Mouse (Mus musculus) megakaryocyte, embryonic 14.5 days (primary cell): ENCODE results near the gene Nfib. TPM values are rescaled to one million over a fixed set of nuclear protein-coding genes. Genes with fewer than 3 reads are reported as not detected.

Source experiments
- H3K27me3 ChIP-seq: replicated peaks from 2 replicates; pipeline ENCODE3; 2012; ENCODE audit warnings: inconsistent platforms
- H3K36me3 ChIP-seq: replicated peaks from 2 replicates; pipeline ENCODE3; 2012; ENCODE audit warnings: low read length, inconsistent platforms, mixed read lengths
- H3K4me1 ChIP-seq: 2 replicates; pipeline ENCODE4 v1.6.1; 2012; ENCODE audit warnings: inconsistent platforms
- H3K4me3 ChIP-seq: replicated peaks from 2 replicates; pipeline ENCODE3; 2012; ENCODE audit warnings: moderate library complexity, mild to moderate bottlenecking, inconsistent platforms
- H3K9me3 ChIP-seq: 2 replicates; pipeline ENCODE4 v1.6.1; 2012; ENCODE audit warnings: inconsistent platforms
- FLI1 ChIP-seq: IDR thresholded peaks from 2 replicates; pipeline ENCODE4 v1.6.1; 2012; ENCODE audit warnings: low read length, inconsistent platforms, mixed read lengths
- GATA1 ChIP-seq: IDR thresholded peaks from 3 replicates; pipeline ENCODE4 v1.6.1; 2012; ENCODE audit warnings: mixed read lengths, low read length, inconsistent platforms, borderline replicate concordance
- polyA plus RNA-seq: library from polyadenylated mRNA; stranded (reverse); fragments of >175 nt; gene quantifications from 2 replicates; pipeline ENCODE4 v1.2.3, GENCODE M21; 2012; ENCODE audit warnings: low replicate concordance; ENCODE audit not compliant: insufficient read depth

Gene Nfib
- polyA plus RNA-seq, 1 experiment: 0.01 TPM

DNA sequence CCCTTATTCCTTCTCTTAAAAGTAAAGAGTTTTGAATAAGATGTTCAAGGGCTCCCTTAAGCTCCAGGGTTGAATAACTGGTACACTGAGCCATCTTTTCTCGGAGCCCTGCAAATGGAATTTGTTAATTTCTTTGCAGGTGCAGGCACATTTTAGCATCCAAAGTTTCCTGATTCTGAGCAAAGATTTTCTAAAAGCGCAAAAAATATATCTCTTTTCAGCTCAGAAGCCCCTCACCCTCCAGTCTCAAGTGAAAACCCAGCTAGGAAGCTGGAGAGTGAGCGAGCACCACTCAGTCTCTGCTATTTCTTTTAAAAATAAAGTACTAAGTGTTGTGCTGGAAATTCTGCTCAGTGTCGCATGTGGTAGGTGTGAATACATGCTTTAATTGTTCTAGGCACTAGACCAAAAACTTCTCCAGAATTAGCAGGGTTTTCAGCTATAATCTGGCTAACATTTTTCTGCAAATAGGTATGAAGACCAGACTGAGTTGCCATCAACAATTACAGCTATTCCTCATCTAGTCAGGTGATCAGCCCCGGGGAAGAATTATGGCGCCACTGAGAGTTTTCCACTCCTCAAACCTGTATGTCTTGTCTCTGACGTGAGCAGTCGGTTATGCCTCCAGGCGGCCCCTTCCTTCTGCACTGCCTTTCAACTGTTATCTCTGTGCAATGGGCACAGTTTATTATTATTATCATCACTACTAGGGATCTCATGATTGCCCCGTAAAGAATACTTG lies 162.7 kb downstream of the Nfib start:
- no peak overlapping the region for H3K4me3 ChIP-seq
- TF ChIP-seq FLI1: no peak
- no peak for TF ChIP-seq GATA1
- no peaks in the 10 kb centered on the region for H3K4me1 ChIP-seq
- no peaks in the 10 kb centered on the region for H3K36me3 ChIP-seq
- no peaks in the 10 kb centered on the region for H3K9me3 ChIP-seq
- peaks cover 27% of the 10 kb centered on the region for H3K27me3 ChIP-seq

DNA sequence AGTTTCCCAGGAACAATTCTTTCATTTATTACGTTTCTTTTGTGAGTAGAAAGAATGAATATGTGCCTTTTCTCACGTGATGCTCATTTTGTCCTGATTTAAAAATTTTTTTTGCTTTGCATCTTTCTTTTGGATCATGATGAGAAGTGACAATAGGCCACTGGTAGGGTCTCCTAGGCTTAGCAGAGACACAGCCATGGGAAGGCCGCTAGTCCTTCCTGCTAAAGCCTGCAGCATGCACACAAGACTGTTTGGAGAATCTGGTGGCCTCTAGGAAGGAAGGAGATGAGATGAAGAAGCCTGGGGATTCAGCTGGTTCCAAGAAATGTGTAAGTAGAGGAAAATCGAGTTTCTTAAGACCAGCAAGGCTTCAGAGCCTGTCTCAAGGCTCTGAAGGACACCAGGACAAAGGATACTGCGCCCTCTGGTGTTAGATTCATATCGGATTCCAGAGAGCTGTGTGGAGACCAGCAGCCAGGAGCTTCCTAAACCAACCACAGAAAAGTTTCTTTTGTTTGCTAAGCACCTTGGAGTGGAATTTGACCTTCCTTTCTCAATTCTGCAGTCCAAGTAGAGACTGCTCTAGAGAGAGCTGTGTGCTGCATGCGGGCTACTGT lies 163.5 kb downstream of the Nfib start:
- H3K36me3 ChIP-seq: no peaks in the 10 kb centered on the region
- TF ChIP-seq FLI1: no peak
- TF ChIP-seq GATA1: no peak
- no peak overlapping the region for H3K4me3 ChIP-seq

DNA sequence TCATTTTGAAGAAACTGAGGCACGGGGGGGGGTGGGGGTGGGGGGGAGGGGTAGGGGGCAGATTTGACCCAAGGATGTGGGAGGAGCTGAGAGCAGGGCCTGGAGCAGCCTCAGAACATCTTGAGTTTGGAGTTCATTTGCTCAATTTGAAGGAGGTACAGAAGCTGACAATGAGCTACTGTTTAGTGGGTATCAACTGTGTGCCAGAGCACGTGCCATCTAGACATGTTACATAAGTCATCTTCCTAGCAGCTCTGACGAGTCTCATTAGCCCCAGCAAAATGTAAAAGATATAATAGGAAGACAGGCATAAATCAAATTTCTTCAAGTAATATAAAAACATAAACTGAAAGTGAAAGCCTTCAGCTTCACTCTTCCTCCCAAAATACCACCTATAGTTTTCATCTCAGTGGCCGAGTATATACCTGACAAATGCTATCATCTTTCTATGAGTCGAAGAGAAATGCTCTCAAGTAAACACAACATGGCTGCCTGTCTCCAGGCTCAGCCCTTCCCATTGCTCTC lies 165.0 kb downstream of the Nfib start:
- TF ChIP-seq FLI1 (no peak), GATA1 (no peak)
- H3K4me3 ChIP-seq: no peak overlapping the region
- H3K36me3 ChIP-seq: no peaks in the 10 kb centered on the region
- H3K4me1 ChIP-seq: no peaks in the 10 kb centered on the region
- peaks cover 11% of the 10 kb centered on the region for H3K9me3 ChIP-seq
- peaks cover 50% of the 10 kb centered on the region for H3K27me3 ChIP-seq

More for the DNA sequence above, 163.5 kb downstream of the Nfib start:
- Histone ChIP-seq H3K27me3 (peaks cover 36% of the 10 kb centered on the region), H3K9me3 (0 out of 2 replicates have a peak, but pooled peaks cover 4% of the 10 kb centered on the region), H3K4me1 (no peaks in the 10 kb centered on the region)

DNA sequence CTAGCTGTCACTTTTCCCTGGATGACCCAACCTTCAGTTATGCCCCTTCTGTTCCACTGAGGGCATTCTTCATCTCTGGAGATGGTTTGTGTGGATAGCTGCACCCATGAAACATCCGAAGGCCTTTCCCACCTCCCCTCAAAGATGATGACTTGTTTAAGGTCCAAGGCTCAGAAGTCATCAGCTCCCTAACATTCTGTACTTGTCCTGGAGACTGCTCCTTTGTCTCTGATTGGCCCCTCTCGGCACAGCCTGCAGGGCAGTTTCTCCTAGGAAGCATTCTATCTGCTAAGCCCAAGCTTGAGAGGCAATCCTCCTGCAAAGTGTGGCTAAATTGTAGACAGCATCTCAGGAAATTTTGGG lies 165.5 kb downstream of the Nfib start:
- peaks cover 54% of the 10 kb centered on the region for H3K27me3 ChIP-seq
- no peaks in the 10 kb centered on the region for H3K36me3 ChIP-seq
- peaks cover 11% of the 10 kb centered on the region for H3K9me3 ChIP-seq
- H3K4me1 ChIP-seq: no peaks in the 10 kb centered on the region
- TF ChIP-seq FLI1 (no peak), GATA1 (no peak)
- no peak overlapping the region for H3K4me3 ChIP-seq

- H3K4me3 ChIP-seq: no peak overlapping the region
- peaks cover 56% of the 10 kb centered on the region for H3K27me3 ChIP-seq
- H3K9me3 ChIP-seq: peaks cover 11% of the 10 kb centered on the region
- H3K4me1 ChIP-seq: no peaks in the 10 kb centered on the region
- no peak for TF ChIP-seq GATA1
- no peaks in the 10 kb centered on the region for H3K36me3 ChIP-seq
These were observed 166.0 kb downstream of the Nfib start for GRCm38 (mm10) chr4:82539406-82540047.

- TF ChIP-seq FLI1 (no peak), GATA1 (no peak)
- Histone ChIP-seq H3K27me3 (peaks cover 56% of the 10 kb centered on the region), H3K9me3 (peaks cover 11% of the 10 kb centered on the region), H3K36me3 (no peaks in the 10 kb centered on the region), H3K4me3 (no peak overlapping the region), H3K4me1 (no peaks in the 10 kb centered on the region)
These were observed 166.7 kb downstream of the Nfib start for GRCm38 (mm10) chr4:82538815-82539214.

DNA sequence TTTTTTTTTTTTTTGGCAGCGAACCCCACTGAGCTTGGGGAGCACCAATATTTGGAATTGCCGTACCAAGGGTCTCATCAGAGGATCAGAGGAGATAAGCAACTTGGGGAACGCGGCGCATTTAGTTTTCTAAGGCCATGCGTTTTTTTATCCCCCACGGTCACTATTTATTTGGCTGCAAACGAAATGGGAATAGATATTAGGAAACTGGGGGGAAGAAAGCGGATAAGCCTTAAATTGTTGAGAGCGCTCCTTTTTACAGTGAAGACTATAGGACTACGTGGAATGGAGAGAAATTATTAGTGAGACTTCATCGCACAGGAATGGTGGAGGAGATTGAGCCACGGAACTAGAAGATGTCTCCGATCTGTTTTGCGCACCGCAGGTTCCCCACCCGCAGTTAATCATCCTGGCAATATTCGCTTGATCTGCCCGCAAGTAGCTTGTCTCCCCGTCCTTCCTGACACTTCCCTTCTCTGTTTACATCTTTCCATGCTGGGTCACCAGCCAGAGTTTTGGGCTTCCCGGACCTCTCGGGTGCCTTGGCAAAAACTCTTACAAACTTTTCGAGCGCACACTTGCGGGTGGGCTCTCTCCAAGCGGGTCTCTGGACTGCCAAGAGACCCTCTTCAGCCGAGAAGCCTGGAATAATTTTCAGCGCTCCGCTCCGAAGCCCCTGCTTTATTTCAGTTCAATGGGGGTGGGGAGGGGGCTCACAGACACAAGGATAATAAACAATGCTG lies 167.3 kb downstream of the Nfib start:
- TF ChIP-seq GATA1 (no peak), FLI1 (no peak)
- H3K4me1 ChIP-seq: no peaks in the 10 kb centered on the region
- no peaks in the 10 kb centered on the region for H3K36me3 ChIP-seq
- H3K27me3 ChIP-seq: peaks cover 56% of the 10 kb centered on the region
- no peak overlapping the region for H3K4me3 ChIP-seq
- peaks cover 11% of the 10 kb centered on the region for H3K9me3 ChIP-seq

- H3K4me1 ChIP-seq: no peaks in the 10 kb centered on the region
- no peak for TF ChIP-seq GATA1
- peaks cover 11% of the 10 kb centered on the region for H3K9me3 ChIP-seq
- H3K36me3 ChIP-seq: no peaks in the 10 kb centered on the region
- no peak overlapping the region for H3K4me3 ChIP-seq
- peaks cover 56% of the 10 kb centered on the region for H3K27me3 ChIP-seq
These were observed 168.1 kb downstream of the Nfib start for GRCm38 (mm10) chr4:82537279-82537967.
